Mouse (Mus musculus) liver, postnatal 0 days (tissue): ENCODE data around the gene Obsl1.

Experiments
- CTCF ChIP-seq: sonication (generic); IDR thresholded peaks from 2 replicates; pipeline ENCODE4 v1.5.1; 2016; ENCODE audit warnings: antibody characterized with exemption, low read depth
- EP300 ChIP-seq: IDR thresholded peaks from 2 replicates; pipeline ENCODE4 v1.6.1; 2016; ENCODE audit warnings: antibody characterized with exemption, low read depth, mild to moderate bottlenecking

DNA sequence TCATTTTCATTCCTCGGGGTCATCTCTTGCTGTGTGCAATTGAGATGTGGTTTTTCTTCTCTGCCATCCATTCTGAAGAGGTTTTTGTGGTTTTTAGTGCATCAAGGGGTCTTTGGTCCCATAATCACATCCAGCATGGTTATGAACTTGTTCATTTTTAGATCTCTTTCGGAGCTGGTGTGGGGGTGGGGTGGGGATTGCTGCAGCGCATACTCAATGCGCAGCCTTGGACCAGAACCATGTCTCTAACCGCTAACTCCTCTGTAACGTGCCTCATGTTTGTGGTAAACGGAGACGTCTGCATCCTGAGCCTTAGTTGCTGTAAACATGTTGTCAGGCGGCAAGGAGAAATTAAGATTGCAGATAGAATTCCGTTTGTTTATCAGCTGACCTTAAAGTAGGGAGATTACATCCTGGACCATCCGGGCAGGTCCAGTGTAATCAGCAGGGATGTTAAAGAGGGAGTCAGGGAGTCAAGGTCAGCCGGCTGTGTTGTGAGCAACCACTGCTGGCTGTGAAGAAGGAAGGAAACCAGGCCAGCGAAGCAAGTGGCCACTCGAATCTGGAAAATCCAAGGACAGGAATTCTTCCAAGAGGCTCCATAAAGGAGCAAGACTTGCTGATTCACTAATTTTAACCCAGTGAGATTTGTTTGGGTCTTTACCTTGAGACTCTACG lies 10.6 kb upstream of the Obsl1 start:
- TF ChIP-seq CTCF (no peak), EP300 (no peak)
